9 mouse cellular contexts compared by ENCODE assay signal in genomic region chr8:72319397-72319796, GRCm38 (mm10). TPM values are rescaled to one million over a fixed set of nuclear protein-coding genes. Genes with fewer than 3 reads are reported as not detected.
DNase-seq lines count a peak whose midpoint lies in the region; ATAC-seq and TF ChIP-seq lines count a peak whose summit lies in the region.
"Had no signal": no experiment of that assay in that cellular context is flagged by ENCODE, and none has a peak within 500 bp of the region (broad histone marks: within the 10 kb centered on the region; RNA-seq: fewer than 3 reads in every experiment).

No protein-coding gene starts in this region.

- peak overlapping the region; percentile 65 for H3K27ac ChIP-seq in testis, adult 2 months (ENCODE audit: control insufficient read depth, insufficient read depth, low read depth, low read length)
- no peak overlapping the region; the same call in 1 of the 2 replicates for H3K27ac ChIP-seq in hindbrain, embryonic 13.5 days
- peak overlapping the region; percentile 59 for H3K27ac ChIP-seq in midbrain, embryonic 10.5 days (replicated peaks)

- TF ChIP-seq POLR2A in testis, adult 2 months (IDR thresholded peaks at IDR 0.05; ENCODE audit: control insufficient read depth, low read depth, low read length) = no peak

- no peaks in the 10 kb centered on the region for H3K27me3 ChIP-seq in testis, adult 2 months (ENCODE audit: control insufficient read depth, insufficient read depth, low read length)
- peaks cover 68% of the 10 kb centered on the region for H3K27me3 ChIP-seq in hindbrain, embryonic 13.5 days
- H3K27me3 ChIP-seq in midbrain, embryonic 10.5 days (ENCODE audit: low read depth, poor library complexity, severe bottlenecking) = peaks cover 63% of the 10 kb centered on the region
- H3K27me3 ChIP-seq: CH12.LX had no signal

- peak overlapping the region; percentile 68 for H3K9ac ChIP-seq in hindbrain, embryonic 13.5 days

- H3K4me1 ChIP-seq in testis, adult 2 months (ENCODE audit: control insufficient read depth, insufficient read depth, low read length) = peaks cover 18% of the 10 kb centered on the region
- H3K4me1 ChIP-seq in hindbrain, embryonic 13.5 days (replicated peaks) = peaks cover 23% of the 10 kb centered on the region
- peaks cover 42% of the 10 kb centered on the region for H3K4me1 ChIP-seq in midbrain, embryonic 10.5 days

- peak overlapping the region; percentile 79 for H3K4me2 ChIP-seq in hindbrain, embryonic 13.5 days

- WGBS in hindbrain, embryonic 13.5 days = under 1% methylated on average over 48 of the region's 48 CpGs
- under 1% methylated on average over 48 of the region's 48 CpGs for WGBS in midbrain, embryonic 10.5 days

- H3K36me3 ChIP-seq in testis, adult 2 months (ENCODE audit: control insufficient read depth, insufficient read depth, low read length) = no peaks in the 10 kb centered on the region
- H3K36me3 ChIP-seq in hindbrain, embryonic 13.5 days = no peaks in the 10 kb centered on the region
- no peaks in the 10 kb centered on the region for H3K36me3 ChIP-seq in midbrain, embryonic 10.5 days

- H3K9me3 ChIP-seq in hindbrain, embryonic 13.5 days = no peaks in the 10 kb centered on the region
- no peaks in the 10 kb centered on the region for H3K9me3 ChIP-seq in midbrain, embryonic 10.5 days (replicated peaks)

- ATAC-seq in hindbrain, embryonic 13.5 days (ENCODE audit: low FRiP score) = 0 out of 2 replicates have a peak, but pooled peaks have one; percentile 16

- peak overlapping the region; percentile 96 for H3K4me3 ChIP-seq in testis, adult 2 months (ENCODE audit: control insufficient read depth, low read depth, low read length)
- H3K4me3 ChIP-seq in hindbrain, embryonic 13.5 days = peak overlapping the region; percentile 51
- H3K4me3 ChIP-seq in midbrain, embryonic 10.5 days = peak overlapping the region; percentile 63

- TF ChIP-seq CTCF in testis, adult 2 months (IDR thresholded peaks at IDR 0.05; ENCODE audit: control insufficient read depth, insufficient read depth, insufficient replicate concordance, low read depth, low read length) = no peak

- peak; percentile 45 for DNase-seq in gastrocnemius, postnatal 10 days
- DNase-seq in gastrocnemius, adult 8-10 months (ENCODE audit: low spot score in 2 of 2) = no peak
- no peak for DNase-seq in testis, postnatal 14 days (ENCODE audit: low spot score)
- no peak for DNase-seq in midbrain, embryonic 10.5 days (ENCODE audit: low spot score)
- DNase-seq in frontal cortex, postnatal 25 days (ENCODE audit: low spot score in 2 of 2) = no peak
- DNase-seq in cerebellum, postnatal 14 days = no peak

RNA-seq across cellular contexts. Expression of gene Klf2, which starts 0.6 kb away (rescaled TPM):
- total RNA-seq in gastrocnemius, postnatal 10 days (2021) = 10 to 100 TPM; 25.2 to 31.9 TPM
- total RNA-seq in gastrocnemius, adult 8-10 months (2022) = 10 to 100 TPM in 3 of 4 experiments, 1 to 10 TPM in 1; 6.8 to 14.3 (median 11.5) TPM
- 10.6 and 13.5 TPM in 2 replicates for polyA plus RNA-seq in testis, adult 2 months (2012; rRNA removed)
- polyA plus RNA-seq in hindbrain, embryonic 13.5 days (2015; fragmentation: Nextera tagmentation; extraction: Ambion mirVana) = 5.0 and 5.9 TPM in 2 replicates
- 4.0 and 4.1 TPM in 2 replicates for polyA plus RNA-seq in midbrain, embryonic 10.5 days (2016; fragmentation: Nextera tagmentation; extraction: Ambion mirVana)

RNA-seq across cellular contexts. Expression of gene Gm10282, which starts 14.3 kb away (rescaled TPM):
- total RNA-seq in gastrocnemius, postnatal 10 days (2021) = 10 to 100 TPM; 14.2 to 15.8 TPM
- 1 to 10 TPM; 1.7 to 3.2 (median 2.8) TPM for total RNA-seq in gastrocnemius, adult 8-10 months (2022)
- 1.1 and 1.7 TPM in 2 replicates for polyA plus RNA-seq in testis, adult 2 months (2012; rRNA removed)
- polyA plus RNA-seq in hindbrain, embryonic 13.5 days (2015; fragmentation: Nextera tagmentation; extraction: Ambion mirVana) = 15.4 TPM in 2 replicates
- polyA plus RNA-seq in midbrain, embryonic 10.5 days (2016; fragmentation: Nextera tagmentation; extraction: Ambion mirVana) = 38.0 and 38.7 TPM in 2 replicates
